Mouse (Mus musculus): ENCODE data around the gene Alkbh1.

DNA sequence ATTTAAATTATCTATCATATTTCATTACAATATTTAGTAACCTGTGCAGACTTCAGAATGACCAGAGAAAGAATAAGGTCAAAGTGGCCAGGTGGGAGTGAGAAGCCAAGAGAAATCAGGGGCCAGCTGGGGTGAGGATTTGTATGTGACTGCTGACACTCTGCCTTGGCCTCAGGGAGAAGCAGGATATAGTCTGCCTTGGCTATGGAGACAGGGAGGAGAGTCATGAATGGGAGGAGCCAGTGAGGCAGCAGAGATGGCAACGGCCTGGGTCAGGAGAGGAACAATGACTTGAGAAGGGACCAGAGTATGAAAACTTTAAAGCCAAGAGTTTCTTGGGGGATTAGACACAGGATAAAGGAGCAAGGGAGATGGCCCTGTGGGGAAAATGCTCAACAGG, 20.1 kb downstream of the Alkbh1 start:
- TF ChIP-seq CTCF (IDR thresholded peaks at IDR 0.05; ENCODE audit: control insufficient read depth, insufficient read depth, insufficient read length) (no peak), USF1 (IDR thresholded peaks at IDR 0.05; ENCODE audit: low read depth) (no peak), MYOD1 (IDR thresholded peaks at IDR 0.05; ENCODE audit: control insufficient read depth, insufficient read length, low read depth) (no peak), MAX (IDR thresholded peaks at IDR 0.05) (no peak), MYOG (IDR thresholded peaks at IDR 0.05; ENCODE audit: control insufficient read depth, extremely low read depth, insufficient read length) (no peak)

All from C2C12 (cell line).